Mouse (Mus musculus): ENCODE data around the gene Sirpb1b. TPM values are rescaled to one million over a fixed set of nuclear protein-coding genes. Genes with fewer than 3 reads are reported as not detected.
"Not testable (repeated sequence)": the region's sequence is repeated elsewhere in the genome, so short reads cannot be mapped to it uniquely, and the experiment has no call there.

Gene Sirpb1b
- polyA plus RNA-seq (2014; fragmentation: Nextera tagmentation; extraction: Ambion mirVana) = not detected in 2 replicates

GRCm38 (mm10) chr3:15574887-15575286 lies at the start of gene Sirpb1b:
Gene Sirpb1b, minus strand, starts transcription at chr3:15575065.
- WGBS = no CpG with 5 or more reads among the region's 1 CpGs
- not testable (repeated sequence) for H3K27me3 ChIP-seq (ENCODE audit: control insufficient read depth, insufficient read depth, low read length); H3K4me2 ChIP-seq (ENCODE audit: low read length); H3K9me3 ChIP-seq (ENCODE audit: control insufficient read depth, low read length); H3K4me3 ChIP-seq (replicated peaks; ENCODE audit: low read depth, low read length); H3K27ac ChIP-seq (replicated peaks; ENCODE audit: low read depth, low read length); H3K36me3 ChIP-seq (ENCODE audit: control insufficient read depth, insufficient read depth, low read length); H3K4me1 ChIP-seq (ENCODE audit: control insufficient read depth, insufficient read depth, low read length); DNase-seq; H3K9ac ChIP-seq (replicated peaks; ENCODE audit: low read length); ATAC-seq (ENCODE audit: low FRiP score, low TSS enrichment)

- not testable (repeated sequence) for H3K9me3 ChIP-seq (ENCODE audit: control insufficient read depth, low read length); ATAC-seq (ENCODE audit: low FRiP score, low TSS enrichment); H3K9ac ChIP-seq (replicated peaks; ENCODE audit: low read length); H3K4me2 ChIP-seq (ENCODE audit: low read length); H3K4me3 ChIP-seq (replicated peaks; ENCODE audit: low read depth, low read length); DNase-seq; H3K27me3 ChIP-seq (ENCODE audit: control insufficient read depth, insufficient read depth, low read length); H3K36me3 ChIP-seq (ENCODE audit: control insufficient read depth, insufficient read depth, low read length); H3K4me1 ChIP-seq (ENCODE audit: control insufficient read depth, insufficient read depth, low read length); H3K27ac ChIP-seq (replicated peaks; ENCODE audit: low read depth, low read length)
- 90% methylated on average over 2 of the region's 2 CpGs for WGBS
Measured at GRCm38 (mm10) chr3:15590377-15591117, 15.7 kb upstream of the Sirpb1b start.

- H3K27ac ChIP-seq (replicated peaks; ENCODE audit: low read depth, low read length); H3K36me3 ChIP-seq (ENCODE audit: control insufficient read depth, insufficient read depth, low read length); H3K27me3 ChIP-seq (ENCODE audit: control insufficient read depth, insufficient read depth, low read length); ATAC-seq (ENCODE audit: low FRiP score, low TSS enrichment); DNase-seq; H3K4me2 ChIP-seq (ENCODE audit: low read length); H3K4me1 ChIP-seq (ENCODE audit: control insufficient read depth, insufficient read depth, low read length); H3K9me3 ChIP-seq (ENCODE audit: control insufficient read depth, low read length); H3K9ac ChIP-seq (replicated peaks; ENCODE audit: low read length); H3K4me3 ChIP-seq (replicated peaks; ENCODE audit: low read depth, low read length): not testable (repeated sequence)
- WGBS = 87% methylated on average over 1 of the region's 1 CpGs
Measured at GRCm38 (mm10) chr3:15586665-15587064, 11.8 kb upstream of the Sirpb1b start.

GRCm38 (mm10) chr3:15583452-15583851 lies 8.6 kb upstream of the Sirpb1b start:
- H3K4me2 ChIP-seq (ENCODE audit: low read length) = no peak overlapping the region
- no peaks in the 10 kb centered on the region for H3K4me1 ChIP-seq (ENCODE audit: control insufficient read depth, insufficient read depth, low read length)
- DNase-seq = no peak
- no peaks in the 10 kb centered on the region; the same call in 1 of the 2 replicates for H3K9me3 ChIP-seq (ENCODE audit: control insufficient read depth, low read length)
- no peak overlapping the region for H3K4me3 ChIP-seq (replicated peaks; ENCODE audit: low read depth, low read length)
- no peaks in the 10 kb centered on the region for H3K27me3 ChIP-seq (ENCODE audit: control insufficient read depth, insufficient read depth, low read length)
- no peaks in the 10 kb centered on the region for H3K36me3 ChIP-seq (ENCODE audit: control insufficient read depth, insufficient read depth, low read length)
- H3K9ac ChIP-seq (replicated peaks; ENCODE audit: low read length) = no peak overlapping the region
- H3K27ac ChIP-seq (replicated peaks; ENCODE audit: low read depth, low read length) = no peak overlapping the region
- ATAC-seq (ENCODE audit: low FRiP score, low TSS enrichment) = 0 out of 2 replicates have a peak, but pooled peaks have one; percentile 44
- WGBS = 90% methylated on average over 1 of the region's 1 CpGs

- H3K4me2 ChIP-seq (ENCODE audit: low read length); DNase-seq; H3K27ac ChIP-seq (replicated peaks; ENCODE audit: low read depth, low read length); H3K4me1 ChIP-seq (ENCODE audit: control insufficient read depth, insufficient read depth, low read length); H3K9ac ChIP-seq (replicated peaks; ENCODE audit: low read length); H3K27me3 ChIP-seq (ENCODE audit: control insufficient read depth, insufficient read depth, low read length); H3K4me3 ChIP-seq (replicated peaks; ENCODE audit: low read depth, low read length); H3K9me3 ChIP-seq (ENCODE audit: control insufficient read depth, low read length); H3K36me3 ChIP-seq (ENCODE audit: control insufficient read depth, insufficient read depth, low read length): not testable (repeated sequence)
- ATAC-seq (ENCODE audit: low FRiP score, low TSS enrichment) = peak; percentile 44; the same call in 1 of the 2 replicates
- 80% methylated on average over 3 of the region's 3 CpGs for WGBS
Measured at GRCm38 (mm10) chr3:15582948-15583347, 8.1 kb upstream of the Sirpb1b start.

- not testable (repeated sequence) for DNase-seq; H3K27me3 ChIP-seq (ENCODE audit: control insufficient read depth, insufficient read depth, low read length)
- 0 out of 2 replicates have a peak, but pooled peaks have one; percentile 46 for ATAC-seq (ENCODE audit: low FRiP score, low TSS enrichment)
Measured at GRCm38 (mm10) chr3:15576466-15576865, 1.6 kb upstream of the Sirpb1b start.

GRCm38 (mm10) chr3:15528589-15528988 lies 46.3 kb downstream of the Sirpb1b start:
- Histone ChIP-seq H3K4me1 (ENCODE audit: control insufficient read depth, insufficient read depth, low read length) (no peaks in the 10 kb centered on the region), H3K4me3 (replicated peaks; ENCODE audit: low read depth, low read length) (no peak overlapping the region), H3K4me2 (ENCODE audit: low read length) (no peak overlapping the region), H3K36me3 (ENCODE audit: control insufficient read depth, insufficient read depth, low read length) (no peaks in the 10 kb centered on the region), H3K27me3 (ENCODE audit: control insufficient read depth, insufficient read depth, low read length) (no peaks in the 10 kb centered on the region), H3K27ac (replicated peaks; ENCODE audit: low read depth, low read length) (no peak overlapping the region), H3K9me3 (ENCODE audit: control insufficient read depth, low read length) (0 out of 2 replicates have a peak, but pooled peaks cover 2% of the 10 kb centered on the region), H3K9ac (replicated peaks; ENCODE audit: low read length) (no peak overlapping the region)
- DNase-seq (no peak), ATAC-seq (ENCODE audit: low FRiP score, low TSS enrichment) (peak; percentile 55; the same call in 1 of the 2 replicates)

More at GRCm38 (mm10) chr3:15576466-15576865, 1.6 kb upstream of the Sirpb1b start:
- not testable (repeated sequence) for H3K4me2 ChIP-seq (ENCODE audit: low read length); H3K9me3 ChIP-seq (ENCODE audit: control insufficient read depth, low read length); H3K4me3 ChIP-seq (replicated peaks; ENCODE audit: low read depth, low read length); H3K9ac ChIP-seq (replicated peaks; ENCODE audit: low read length); H3K4me1 ChIP-seq (ENCODE audit: control insufficient read depth, insufficient read depth, low read length); H3K27ac ChIP-seq (replicated peaks; ENCODE audit: low read depth, low read length); H3K36me3 ChIP-seq (ENCODE audit: control insufficient read depth, insufficient read depth, low read length)

- H3K27ac ChIP-seq (replicated peaks; ENCODE audit: low read depth, low read length); H3K9me3 ChIP-seq (ENCODE audit: control insufficient read depth, low read length); DNase-seq; H3K27me3 ChIP-seq (ENCODE audit: control insufficient read depth, insufficient read depth, low read length); H3K36me3 ChIP-seq (ENCODE audit: control insufficient read depth, insufficient read depth, low read length); H3K9ac ChIP-seq (replicated peaks; ENCODE audit: low read length); ATAC-seq (ENCODE audit: low FRiP score, low TSS enrichment); H3K4me2 ChIP-seq (ENCODE audit: low read length); H3K4me3 ChIP-seq (replicated peaks; ENCODE audit: low read depth, low read length); H3K4me1 ChIP-seq (ENCODE audit: control insufficient read depth, insufficient read depth, low read length): not testable (repeated sequence)
- WGBS = 91% methylated on average over 11 of the region's 11 CpGs
Measured at GRCm38 (mm10) chr3:15513608-15514007, 61.3 kb downstream of the Sirpb1b start.

- DNase-seq; H3K27me3 ChIP-seq (ENCODE audit: control insufficient read depth, insufficient read depth, low read length); H3K9ac ChIP-seq (replicated peaks; ENCODE audit: low read length); H3K4me2 ChIP-seq (ENCODE audit: low read length); H3K9me3 ChIP-seq (ENCODE audit: control insufficient read depth, low read length); H3K27ac ChIP-seq (replicated peaks; ENCODE audit: low read depth, low read length); H3K4me3 ChIP-seq (replicated peaks; ENCODE audit: low read depth, low read length); H3K4me1 ChIP-seq (ENCODE audit: control insufficient read depth, insufficient read depth, low read length); H3K36me3 ChIP-seq (ENCODE audit: control insufficient read depth, insufficient read depth, low read length): not testable (repeated sequence)
- 85% methylated on average over 3 of the region's 3 CpGs for WGBS
- ATAC-seq (ENCODE audit: low FRiP score, low TSS enrichment) = peak; percentile 53; the same call in 1 of the 2 replicates
Measured at GRCm38 (mm10) chr3:15507792-15508321, 67.0 kb downstream of the Sirpb1b start.
